Mouse (Mus musculus): ENCODE results near the gene Klf2. TPM values are rescaled to one million over a fixed set of nuclear protein-coding genes. Genes with fewer than 3 reads are reported as not detected.

The Klf2 gene
- polyA plus RNA-seq, 1 experiment from 2014 or later = 8.4 TPM

GRCm38 (mm10) chr8:72343725-72344124 is 24.9 kb downstream of the Klf2 start:
- WGBS = 64% methylated on average over 4 of the region's 4 CpGs
- no peak for ATAC-seq (ENCODE audit: insufficient read depth, low FRiP score, low read depth)
- no peak overlapping the region for H3K4me3 ChIP-seq (replicated peaks)
- no peak overlapping the region for H3K27ac ChIP-seq
- H3K4me2 ChIP-seq = no peak overlapping the region
- H3K27me3 ChIP-seq (replicated peaks) = no peaks in the 10 kb centered on the region
- H3K9me3 ChIP-seq = no peaks in the 10 kb centered on the region
- no peak overlapping the region for H3K9ac ChIP-seq
- H3K36me3 ChIP-seq = peaks cover 41% of the 10 kb centered on the region
- no peaks in the 10 kb centered on the region for H3K4me1 ChIP-seq

- no peak overlapping the region for H3K4me3 ChIP-seq (replicated peaks)
- WGBS = 71% methylated on average over 1 of the region's 1 CpGs
- no peak overlapping the region for H3K27ac ChIP-seq
- H3K27me3 ChIP-seq (replicated peaks) = no peaks in the 10 kb centered on the region
- no peak overlapping the region for H3K4me2 ChIP-seq
- 0 out of 2 replicates have a peak, but pooled peaks cover 13% of the 10 kb centered on the region for H3K36me3 ChIP-seq
- H3K9me3 ChIP-seq = no peaks in the 10 kb centered on the region
- H3K9ac ChIP-seq = no peak overlapping the region
- no peaks in the 10 kb centered on the region for H3K4me1 ChIP-seq
- no peak for ATAC-seq (ENCODE audit: insufficient read depth, low FRiP score, low read depth)
Observed at GRCm38 (mm10) chr8:72347553-72347952, 28.7 kb downstream of the Klf2 start.

DNA sequence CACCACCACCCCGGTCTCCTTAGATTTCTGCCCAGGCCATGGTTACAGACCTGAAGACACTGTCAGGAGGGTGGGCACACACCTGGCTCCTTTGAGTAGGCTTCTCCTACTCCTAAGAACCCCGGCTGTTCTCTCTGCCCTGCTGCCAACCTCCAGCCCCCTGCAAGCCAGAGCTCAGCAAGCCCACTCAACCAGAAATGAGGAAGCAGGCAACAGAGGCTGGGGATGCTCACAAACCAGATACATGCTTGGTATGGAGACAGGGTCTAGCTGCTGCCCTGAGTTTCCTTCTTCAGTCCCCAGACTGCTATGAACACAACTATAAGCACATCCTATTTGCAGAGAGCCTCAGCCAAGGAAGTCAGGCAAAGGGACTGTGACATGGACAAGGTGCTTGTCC is 29.3 kb downstream of the Klf2 start:
- 91% methylated on average over 2 of the region's 2 CpGs for WGBS
- H3K27ac ChIP-seq = no peak overlapping the region
- no peak overlapping the region for H3K9ac ChIP-seq
- no peak for ATAC-seq (ENCODE audit: insufficient read depth, low FRiP score, low read depth)
- no peaks in the 10 kb centered on the region for H3K4me1 ChIP-seq
- H3K9me3 ChIP-seq = no peaks in the 10 kb centered on the region
- no peaks in the 10 kb centered on the region for H3K27me3 ChIP-seq (replicated peaks)
- no peak overlapping the region for H3K4me2 ChIP-seq
- H3K36me3 ChIP-seq = 0 out of 2 replicates have a peak, but pooled peaks cover 12% of the 10 kb centered on the region
- no peak overlapping the region for H3K4me3 ChIP-seq (replicated peaks)

DNA sequence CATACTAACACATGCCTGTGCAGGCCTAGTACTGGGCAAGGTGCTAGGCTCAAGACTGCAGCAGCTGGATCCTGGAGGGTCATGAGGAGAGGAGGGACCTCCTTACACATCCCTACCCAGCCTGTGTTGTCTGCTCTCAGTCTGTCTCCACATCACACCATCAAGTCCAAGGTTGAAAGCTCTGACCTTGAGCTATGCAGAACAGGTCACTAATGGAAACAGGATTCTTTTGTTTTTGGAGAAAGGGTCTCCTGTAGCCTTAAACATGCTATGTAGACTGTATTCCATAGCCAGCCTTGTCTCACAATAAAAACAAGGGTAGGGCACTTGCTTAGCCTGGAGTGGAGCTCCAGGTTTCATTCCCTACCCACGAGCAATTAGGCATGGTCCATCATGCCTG is 30.1 kb downstream of the Klf2 start:
- ATAC-seq (ENCODE audit: insufficient read depth, low FRiP score, low read depth) = no peak
- H3K4me1 ChIP-seq = no peaks in the 10 kb centered on the region
- no peak overlapping the region for H3K4me3 ChIP-seq (replicated peaks)
- no peaks in the 10 kb centered on the region for H3K27me3 ChIP-seq (replicated peaks)
- no peak overlapping the region for H3K4me2 ChIP-seq
- H3K27ac ChIP-seq = no peak overlapping the region
- 78% methylated on average over 1 of the region's 1 CpGs for WGBS
- H3K36me3 ChIP-seq = 0 out of 2 replicates have a peak, but pooled peaks cover 12% of the 10 kb centered on the region
- H3K9ac ChIP-seq = no peak overlapping the region
- no peaks in the 10 kb centered on the region for H3K9me3 ChIP-seq

- H3K9me3 ChIP-seq = no peaks in the 10 kb centered on the region
- H3K36me3 ChIP-seq = peaks cover 13% of the 10 kb centered on the region; the same call in 1 of the 2 replicates
- 91% methylated on average over 9 of the region's 9 CpGs for WGBS
- H3K27me3 ChIP-seq (replicated peaks) = no peaks in the 10 kb centered on the region
- no peak overlapping the region for H3K4me3 ChIP-seq (replicated peaks)
- H3K9ac ChIP-seq = no peak overlapping the region
- no peak for ATAC-seq (ENCODE audit: insufficient read depth, low FRiP score, low read depth)
- no peak overlapping the region for H3K27ac ChIP-seq
- no peak overlapping the region for H3K4me2 ChIP-seq
- no peaks in the 10 kb centered on the region for H3K4me1 ChIP-seq
Observed at GRCm38 (mm10) chr8:72349838-72350237, 31.0 kb downstream of the Klf2 start.

DNA sequence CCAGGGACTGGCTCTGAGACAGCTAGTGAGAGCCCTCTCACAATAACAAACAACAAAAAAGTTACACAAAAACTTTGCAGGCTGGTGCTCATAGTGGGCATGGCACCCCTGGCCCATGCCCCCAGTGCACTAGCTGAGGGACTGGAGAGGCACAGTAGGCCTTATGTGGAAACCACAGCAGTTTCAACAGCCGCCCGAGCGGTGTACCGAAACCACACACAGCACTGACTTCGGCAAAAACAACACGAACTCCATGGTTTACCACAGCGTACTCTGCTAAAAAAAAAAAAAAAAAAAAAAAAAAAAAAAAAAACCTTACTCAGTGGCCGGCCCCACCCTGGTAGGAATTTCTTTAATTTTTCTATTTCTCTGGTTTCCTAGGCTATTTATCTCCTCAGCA is 31.9 kb downstream of the Klf2 start:
- WGBS = 92% methylated on average over 8 of the region's 8 CpGs
- Histone ChIP-seq H3K9ac (no peak overlapping the region), H3K4me1 (no peaks in the 10 kb centered on the region), H3K4me2 (no peak overlapping the region), H3K27me3 (replicated peaks) (no peaks in the 10 kb centered on the region), H3K36me3 (peaks cover 11% of the 10 kb centered on the region; the same call in 1 of the 2 replicates), H3K27ac (no peak overlapping the region), H3K4me3 (replicated peaks) (no peak overlapping the region), H3K9me3 (no peaks in the 10 kb centered on the region)
- ATAC-seq (ENCODE audit: insufficient read depth, low FRiP score, low read depth) = no peak

DNA sequence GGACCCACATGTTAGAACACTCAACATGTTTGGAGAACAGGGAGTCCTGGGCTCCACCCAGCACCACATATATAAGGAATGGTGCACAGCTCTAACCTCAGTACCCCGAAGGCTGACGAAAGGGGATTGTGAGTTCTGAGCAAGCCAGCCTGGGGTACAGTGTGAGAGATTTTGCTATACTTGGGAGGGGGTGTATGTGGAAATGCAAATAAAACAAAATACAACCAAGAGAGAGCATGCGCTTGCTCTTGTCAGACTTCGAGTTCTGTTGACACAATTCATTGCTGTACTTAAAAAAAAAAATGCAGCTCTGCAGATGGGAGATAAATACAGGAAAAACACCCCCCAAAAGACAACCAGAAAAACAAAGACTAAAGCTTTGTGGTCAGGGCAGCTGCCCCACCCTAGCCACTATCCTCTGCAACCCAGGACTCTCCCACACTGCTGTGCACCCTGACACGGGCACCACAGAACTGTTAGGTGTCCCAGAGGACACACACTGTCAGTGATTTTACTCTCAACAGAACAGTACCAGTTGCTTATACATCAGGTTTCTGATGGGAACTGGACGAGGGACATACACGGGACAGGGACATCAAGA is 32.7 kb downstream of the Klf2 start:
- Histone ChIP-seq H3K4me3 (replicated peaks) (no peak overlapping the region), H3K9me3 (no peaks in the 10 kb centered on the region), H3K4me2 (no peak overlapping the region), H3K27ac (no peak overlapping the region), H3K4me1 (no peaks in the 10 kb centered on the region), H3K27me3 (replicated peaks) (no peaks in the 10 kb centered on the region), H3K36me3 (peaks cover 12% of the 10 kb centered on the region; the same call in 1 of the 2 replicates), H3K9ac (no peak overlapping the region)
- no peak for ATAC-seq (ENCODE audit: insufficient read depth, low FRiP score, low read depth)
- 87% methylated on average over 7 of the region's 7 CpGs for WGBS

DNA sequence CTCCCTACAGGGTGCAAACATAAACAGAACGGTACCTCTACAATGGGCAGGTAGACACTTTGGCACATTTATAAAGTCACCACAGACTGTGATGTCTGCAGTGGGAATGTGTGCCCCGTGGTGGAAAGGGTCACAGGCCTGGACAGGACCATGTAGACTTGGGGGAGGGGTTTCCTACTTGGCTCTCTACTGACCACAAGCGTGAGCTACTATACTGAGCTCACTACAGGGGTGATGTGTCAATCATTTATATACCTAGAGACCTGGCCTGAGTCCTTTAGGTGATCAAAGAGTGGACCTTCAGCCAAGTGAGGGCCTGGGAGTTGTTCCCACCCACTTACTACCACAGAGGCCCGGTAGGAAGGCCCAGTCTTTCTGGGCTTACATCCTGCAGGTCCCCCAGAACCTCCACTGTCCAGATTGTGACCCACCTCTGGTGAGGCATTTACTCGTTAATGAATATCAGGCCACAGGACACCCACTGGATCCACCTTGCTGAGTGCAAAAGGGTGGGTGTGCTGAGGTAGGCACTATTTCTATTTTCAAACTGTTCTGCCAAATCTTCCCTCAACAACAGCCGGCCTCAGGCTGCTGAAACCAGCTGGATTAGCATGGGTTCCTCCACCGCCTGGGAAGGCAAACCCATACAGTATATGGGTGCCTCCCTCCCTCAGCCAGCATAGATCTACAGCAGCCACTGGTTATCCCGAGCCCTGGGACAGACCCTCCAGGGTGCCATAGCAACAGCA is 34.3 kb downstream of the Klf2 start:
- Histone ChIP-seq H3K9ac (no peak overlapping the region), H3K9me3 (no peaks in the 10 kb centered on the region), H3K27ac (no peak overlapping the region)

GRCm38 (mm10) chr8:72353700-72354045 is 34.8 kb downstream of the Klf2 start:
- Histone ChIP-seq H3K9ac (no peak overlapping the region), H3K4me2 (no peak overlapping the region), H3K9me3 (no peaks in the 10 kb centered on the region), H3K27me3 (replicated peaks) (no peaks in the 10 kb centered on the region), H3K27ac (no peak overlapping the region), H3K4me3 (replicated peaks) (no peak overlapping the region), H3K36me3 (peaks cover 19% of the 10 kb centered on the region; the same call in 1 of the 2 replicates), H3K4me1 (no peaks in the 10 kb centered on the region)
- ATAC-seq (ENCODE audit: insufficient read depth, low FRiP score, low read depth) = no peak
- 83% methylated on average over 7 of the region's 7 CpGs for WGBS

More for the DNA sequence above, 34.3 kb downstream of the Klf2 start:
- 77% methylated on average over 8 of the region's 8 CpGs for WGBS
- Histone ChIP-seq H3K4me3 (replicated peaks) (no peak overlapping the region), H3K27me3 (replicated peaks) (no peaks in the 10 kb centered on the region), H3K36me3 (peaks cover 18% of the 10 kb centered on the region; the same call in 1 of the 2 replicates), H3K4me1 (no peaks in the 10 kb centered on the region), H3K4me2 (no peak overlapping the region)
- ATAC-seq (ENCODE audit: insufficient read depth, low FRiP score, low read depth) = no peak

- 0 out of 2 replicates have a peak, but pooled peaks have one; percentile 44 for ATAC-seq (ENCODE audit: insufficient read depth, low FRiP score, low read depth)
- WGBS = 59% methylated on average over 11 of the region's 11 CpGs
- H3K36me3 ChIP-seq = peaks cover 23% of the 10 kb centered on the region; the same call in 1 of the 2 replicates
Observed at GRCm38 (mm10) chr8:72354272-72354671, 35.4 kb downstream of the Klf2 start.

DNA sequence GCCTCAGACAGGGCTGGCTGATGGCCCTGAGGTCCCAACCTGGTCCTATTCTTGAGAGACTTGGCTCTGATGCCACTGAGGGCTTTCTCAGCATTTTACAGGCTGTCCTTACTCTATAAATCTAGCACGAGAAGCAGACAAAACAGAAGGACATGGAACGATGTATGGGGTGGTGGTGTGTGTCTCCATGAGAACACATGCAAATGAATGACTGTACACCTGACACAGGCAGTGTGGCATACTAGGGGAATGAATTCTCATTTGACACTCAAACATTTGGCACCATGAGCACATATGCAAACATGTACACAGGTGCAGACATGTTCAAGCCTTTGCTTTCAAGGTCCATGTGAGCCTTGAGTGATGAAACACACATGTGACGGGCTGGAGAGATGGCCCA is 37.8 kb downstream of the Klf2 start:
- Histone ChIP-seq H3K4me3 (replicated peaks) (no peak overlapping the region), H3K36me3 (peaks cover 26% of the 10 kb centered on the region; the same call in 1 of the 2 replicates), H3K27ac (no peak overlapping the region), H3K27me3 (replicated peaks) (no peaks in the 10 kb centered on the region), H3K9ac (no peak overlapping the region), H3K9me3 (no peaks in the 10 kb centered on the region), H3K4me1 (no peaks in the 10 kb centered on the region), H3K4me2 (no peak overlapping the region)
- WGBS = 81% methylated on average over 3 of the region's 3 CpGs
- no peak for ATAC-seq (ENCODE audit: insufficient read depth, low FRiP score, low read depth)

More at GRCm38 (mm10) chr8:72354272-72354671, 35.4 kb downstream of the Klf2 start:
- Histone ChIP-seq H3K4me2 (no peak overlapping the region), H3K4me3 (replicated peaks) (no peak overlapping the region), H3K27ac (no peak overlapping the region), H3K27me3 (replicated peaks) (no peaks in the 10 kb centered on the region), H3K4me1 (no peaks in the 10 kb centered on the region), H3K9ac (no peak overlapping the region), H3K9me3 (no peaks in the 10 kb centered on the region)

- H3K9ac ChIP-seq = no peak overlapping the region
- H3K4me3 ChIP-seq (replicated peaks) = no peak overlapping the region
- H3K36me3 ChIP-seq = peaks cover 25% of the 10 kb centered on the region; the same call in 1 of the 2 replicates
- no peaks in the 10 kb centered on the region for H3K9me3 ChIP-seq
- no peak overlapping the region for H3K27ac ChIP-seq
- H3K4me2 ChIP-seq = no peak overlapping the region
- H3K27me3 ChIP-seq (replicated peaks) = no peaks in the 10 kb centered on the region
- H3K4me1 ChIP-seq = no peaks in the 10 kb centered on the region
- ATAC-seq (ENCODE audit: insufficient read depth, low FRiP score, low read depth) = no peak
Observed at GRCm38 (mm10) chr8:72360162-72360561, 41.3 kb downstream of the Klf2 start.

Measured in stomach, embryonic 15.5 days (tissue).